Mouse (Mus musculus) cerebellum, postnatal 36 days (tissue): Measurements from ENCODE around the gene Ccdc148.

Experiments
- DNase-seq, 2 experiments: peaks; one replicate each; pipeline ENCODE4 v3.0.0; 2021 to 2022; ENCODE audit warnings: mixed read lengths in 2 of 2

The Ccdc148 gene

DNA sequence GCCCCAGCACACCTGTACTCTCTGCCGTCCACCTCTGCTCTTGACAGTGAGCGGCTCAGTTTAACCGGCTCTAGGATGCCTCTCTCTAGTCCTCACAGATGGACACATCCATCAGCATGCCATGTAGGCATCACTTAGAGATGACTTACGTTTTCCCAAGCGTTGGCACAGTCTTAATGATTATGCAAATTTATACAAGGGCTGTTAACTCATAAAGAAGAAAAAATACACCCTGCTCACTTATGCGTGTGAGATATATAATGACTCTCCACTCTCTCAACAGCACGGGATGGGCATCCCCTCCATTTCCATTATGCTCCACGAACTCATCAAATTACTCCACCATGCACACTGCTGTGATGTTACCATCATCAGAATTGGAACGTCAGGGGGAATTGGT, 386.6 kb downstream of the Ccdc148 start:
- no peak for DNase-seq
